Mouse (Mus musculus) heart, embryonic 15.5 days (tissue): ENCODE results near the gene Etv6. TPM values are rescaled to one million over a fixed set of nuclear protein-coding genes. Genes with fewer than 3 reads are reported as not detected.

Experiments used
- ATAC-seq: fragments of 200-750 bp; cut with Nextera tagmentation; replicated peaks from 2 replicates; pipeline ENCODE4 v1.8.0; 2017; ENCODE audit warnings: low read depth, moderate TSS enrichment; ENCODE audit not compliant: insufficient number of reproducible peaks, insufficient read depth, low FRiP score
- H3K27ac ChIP-seq: fragments of 300-500 bp; sonication (generic); 2 replicates; pipeline ENCODE4 v1.5.1; 2015; ENCODE audit warnings: mild to moderate bottlenecking, inconsistent platforms
- H3K27me3 ChIP-seq: fragments of 300-500 bp; sonication (generic); 2 replicates; pipeline ENCODE4 v1.6.1; 2015; ENCODE audit warnings: inconsistent platforms
- H3K36me3 ChIP-seq: fragments of 300-500 bp; sonication (generic); 2 replicates; pipeline ENCODE4 v1.6.1; 2015; ENCODE audit warnings: mild to moderate bottlenecking, inconsistent platforms
- H3K4me1 ChIP-seq: fragments of 300-500 bp; sonication (generic); replicated peaks from 2 replicates; pipeline ENCODE4 v1.6.1; 2015; ENCODE audit warnings: inconsistent platforms
- H3K4me2 ChIP-seq: fragments of 300-500 bp; sonication (generic); 2 replicates; pipeline ENCODE4 v1.6.1; 2015; ENCODE audit warnings: inconsistent platforms, mild to moderate bottlenecking, moderate library complexity
- H3K4me3 ChIP-seq: fragments of 300-500 bp; sonication (generic); 2 replicates; pipeline ENCODE4 v1.5.1; 2015; ENCODE audit warnings: mild to moderate bottlenecking, inconsistent platforms
- H3K9ac ChIP-seq: fragments of 300-500 bp; sonication (generic); 2 replicates; pipeline ENCODE4 v1.6.1; 2015; ENCODE audit warnings: mild to moderate bottlenecking, inconsistent platforms
- H3K9me3 ChIP-seq: fragments of 300-500 bp; sonication (generic); replicated peaks from 2 replicates; pipeline ENCODE4 v1.6.1; 2016; ENCODE audit warnings: inconsistent platforms
- WGBS: fragments of 180-500 bp; shearing (Covaris S2); methylation state at CpG from one replicate; pipeline ENCODE4 v1.1.7; 2015; ENCODE audit warnings: mixed read lengths; 5-methylcytosine and 5-hydroxymethylcytosine counted together
- polyA plus RNA-seq: library from polyadenylated mRNA; unstranded; fragments of >200 nt; fragmentation: Nextera tagmentation; extraction: Ambion mirVana; gene quantifications from 2 replicates; pipeline ENCODE4 v1.2.1, GENCODE M21; 2015

Etv6 gene
- polyA plus RNA-seq, 1 experiment from 2014 or later: 9.9 TPM

DNA sequence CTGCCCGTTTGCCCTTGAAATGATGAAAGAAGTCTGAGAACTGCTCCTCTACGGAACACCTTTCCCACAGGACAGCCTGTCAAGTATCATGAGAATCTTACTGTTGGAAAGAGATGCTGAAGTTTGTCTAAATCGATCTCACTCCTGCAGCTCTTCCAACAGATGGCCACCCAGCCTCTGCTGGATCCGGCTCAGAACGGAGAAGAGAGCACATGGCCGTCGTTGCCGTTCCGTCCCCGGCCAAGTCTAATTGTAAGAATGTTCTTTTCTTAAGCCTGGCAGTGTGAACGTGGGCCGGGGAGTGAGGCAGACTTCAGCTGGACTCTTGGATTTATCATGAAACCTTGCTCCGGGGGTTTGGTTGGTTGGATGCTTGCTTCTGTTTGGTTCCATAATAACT, 281.9 kb downstream of the Etv6 start:
- 86% methylated on average over 13 of the region's 13 CpGs for WGBS
- H3K4me3 ChIP-seq: no peak overlapping the region
- no peak for ATAC-seq
- H3K4me1 ChIP-seq: no peaks in the 10 kb centered on the region
- H3K9me3 ChIP-seq: no peaks in the 10 kb centered on the region
- H3K27me3 ChIP-seq: no peaks in the 10 kb centered on the region
- no peak overlapping the region for H3K27ac ChIP-seq
- no peak overlapping the region for H3K4me2 ChIP-seq
- H3K36me3 ChIP-seq: no peaks in the 10 kb centered on the region
- H3K9ac ChIP-seq: no peak overlapping the region

Other genes starting within 250 kb of the Etv6 start
- gene Kap, start 181.9 kb upstream of the Etv6 start, polyA plus RNA-seq: not detected in 2 replicates